Mouse (Mus musculus) G1E (cell line): Measurements from ENCODE around the gene Tbc1d32. TPM values are rescaled to one million over a fixed set of nuclear protein-coding genes. Genes with fewer than 3 reads are reported as not detected.
A peak's percentile ranks its signal among the peaks of the same experiment; 100 is the strongest.

Source experiments
- ATAC-seq: 2 replicates; pipeline ENCODE4 v1.8.0; 2016; ENCODE audit warnings: mild to moderate bottlenecking; ENCODE audit not compliant: insufficient number of reproducible peaks, poor library complexity, low FRiP score, severe bottlenecking; ENCODE audit errors: extremely low read depth
- DNase-seq: peaks from one replicate; pipeline ENCODE4 v3.0.0; 2012; ENCODE audit warnings: low spot score
- H3K27me3 ChIP-seq: 2 replicates; pipeline ENCODE4 v1.6.1; 2012; ENCODE audit warnings: mild to moderate bottlenecking, low read length, inconsistent platforms; ENCODE audit not compliant: insufficient read depth
- H3K36me3 ChIP-seq: replicated peaks from 2 replicates; pipeline ENCODE3; 2012; ENCODE audit warnings: mild to moderate bottlenecking, inconsistent platforms
- H3K4me1 ChIP-seq: 2 replicates; pipeline ENCODE4 v1.6.1; 2012; ENCODE audit warnings: low read depth, low read length, inconsistent platforms, mixed read lengths; ENCODE audit not compliant: insufficient read depth
- H3K4me3 ChIP-seq: 2 replicates; pipeline ENCODE4 v1.5.1; 2012; ENCODE audit warnings: low read depth, mild to moderate bottlenecking, inconsistent platforms, low read length, moderate library complexity, mixed read lengths
- H3K9me3 ChIP-seq: replicated peaks from 2 replicates; pipeline ENCODE4 v1.6.1; 2012; ENCODE audit warnings: inconsistent platforms
- CTCF ChIP-seq: IDR thresholded peaks from 2 replicates; pipeline ENCODE4 v1.5.1; 2012; ENCODE audit warnings: low read depth, low read length, inconsistent platforms, mixed read lengths
- GATA1 ChIP-seq: IDR thresholded peaks from 2 replicates; pipeline ENCODE4 v1.6.1; 2012; ENCODE audit warnings: borderline replicate concordance, low read length, inconsistent platforms, mixed read lengths
- GATA2 ChIP-seq: IDR thresholded peaks from 2 replicates; pipeline ENCODE4 v1.6.1; 2012; ENCODE audit warnings: low read depth, low read length, inconsistent platforms, borderline replicate concordance
- POLR2AphosphoS5 ChIP-seq: IDR thresholded peaks from 2 replicates; pipeline ENCODE4 v1.6.1; 2012; ENCODE audit warnings: low read depth, low read length, inconsistent platforms; ENCODE audit not compliant: insufficient replicate concordance
- TAL1 ChIP-seq: conservative IDR thresholded peaks from 2 replicates; pipeline ENCODE4 v1.6.1; 2012; ENCODE audit warnings: low read depth, low read length, inconsistent platforms, mixed read lengths
- polyA plus RNA-seq: library from polyadenylated mRNA; stranded (reverse); fragments of >175 nt; gene quantifications from 2 replicates; pipeline ENCODE4 v1.2.3, GENCODE M21; 2012
- total RNA-seq, 2 experiments: library from RNA; stranded (forward) in 1 of 2; stranded (reverse) in 1 of 2; fragments of 200-1000 nt in 1 of 2; fragments of >200 nt in 1 of 2; fragmentation: Nextera tagmentation in 1 of 2; gene quantifications; 2 replicates each; pipeline ENCODE4 v1.2.3; 2014 to 2017

Tbc1d32 gene
- total and polyA plus RNA-seq, 3 experiments = 0.08 to 4.4 (median 3.9) TPM

DNA sequence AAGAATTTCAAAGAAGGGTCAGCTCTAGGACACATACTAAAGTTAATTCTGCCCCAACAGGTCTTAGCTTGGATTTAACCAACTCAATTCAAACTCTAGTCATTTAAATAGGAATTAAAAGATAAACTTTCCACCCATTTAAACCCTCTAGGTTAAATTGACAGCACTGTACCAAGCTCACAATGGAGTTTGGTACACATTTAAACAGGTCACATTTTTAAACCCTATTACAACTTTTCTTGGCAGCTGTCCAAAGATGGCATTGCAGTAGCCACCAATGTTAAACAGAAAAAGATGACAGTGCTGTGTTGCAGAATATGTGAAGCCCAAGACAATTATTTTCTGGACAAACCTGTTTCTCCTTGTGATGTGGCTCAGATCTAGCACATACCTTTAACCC, 203.1 kb downstream of the Tbc1d32 start:
- no peak for ATAC-seq
- Histone ChIP-seq H3K4me1 (no peaks in the 10 kb centered on the region), H3K36me3 (no peaks in the 10 kb centered on the region), H3K4me3 (no peak overlapping the region), H3K27me3 (no peaks in the 10 kb centered on the region), H3K9me3 (no peaks in the 10 kb centered on the region)
- no peak for DNase-seq
- no peak for TF ChIP-seq TAL1
- TF ChIP-seq POLR2AphosphoS5 = no peak
- no peak for TF ChIP-seq GATA2
- no peak for TF ChIP-seq CTCF
- no peak for TF ChIP-seq GATA1

DNA sequence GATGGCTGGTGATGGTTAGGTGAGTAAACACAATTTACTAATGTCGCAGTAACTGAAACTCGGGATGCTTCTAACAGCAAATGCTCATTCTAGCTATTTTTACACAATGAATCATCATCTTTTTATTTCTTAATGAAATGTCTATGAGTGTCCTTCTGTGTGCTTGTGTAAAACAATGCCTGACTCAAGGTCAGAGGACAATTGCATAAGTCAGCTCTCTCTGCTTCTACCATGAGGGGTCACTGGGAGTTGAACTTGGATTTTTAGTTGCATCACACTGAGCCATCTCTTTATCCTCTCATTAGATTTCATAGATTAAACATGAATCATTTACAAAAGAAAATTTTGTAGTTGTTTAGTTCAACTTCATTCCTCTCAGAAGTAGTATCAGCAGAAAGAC, 203.9 kb downstream of the Tbc1d32 start:
- Histone ChIP-seq H3K4me1 (no peaks in the 10 kb centered on the region), H3K36me3 (no peaks in the 10 kb centered on the region), H3K9me3 (no peaks in the 10 kb centered on the region), H3K4me3 (no peak overlapping the region), H3K27me3 (no peaks in the 10 kb centered on the region)
- no peak for TF ChIP-seq TAL1
- TF ChIP-seq GATA1 = no peak
- TF ChIP-seq CTCF = no peak
- TF ChIP-seq POLR2AphosphoS5 = no peak
- no peak for TF ChIP-seq GATA2
- no peak for ATAC-seq
- DNase-seq = no peak

DNA sequence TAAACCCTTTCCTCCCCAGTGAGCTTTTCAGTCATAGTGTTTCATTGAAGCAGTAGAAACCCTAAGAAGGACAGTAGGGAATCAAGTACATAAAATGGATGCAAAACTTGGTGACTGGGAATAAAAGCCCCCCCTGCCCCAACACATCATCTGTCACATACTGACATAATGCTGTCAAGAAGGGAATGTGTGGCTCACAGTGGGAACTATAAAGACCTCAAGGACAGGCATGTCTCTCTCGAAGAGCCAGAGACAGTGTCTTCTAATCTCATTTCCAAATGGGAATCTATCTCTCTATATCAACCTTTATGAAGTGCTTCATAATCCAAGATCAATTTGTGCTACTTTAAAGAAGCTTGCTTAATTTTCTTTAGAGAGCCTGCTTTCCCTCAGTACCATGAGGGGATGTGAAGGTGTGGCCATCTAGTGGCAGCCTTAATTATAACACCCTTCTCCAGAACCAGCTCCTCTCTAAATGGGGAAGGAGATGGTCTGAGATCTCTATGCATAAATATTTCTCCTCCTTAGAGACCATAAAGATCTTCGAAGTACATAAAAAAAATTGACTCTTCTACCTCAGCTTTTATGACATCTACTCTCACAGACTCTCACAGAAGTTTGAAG, 248.5 kb downstream of the Tbc1d32 start:
- no peaks in the 10 kb centered on the region for H3K27me3 ChIP-seq
- no peaks in the 10 kb centered on the region for H3K36me3 ChIP-seq
- ATAC-seq (no peak), DNase-seq (peak; percentile 0)
- H3K4me1 ChIP-seq = no peaks in the 10 kb centered on the region
- no peak overlapping the region for H3K4me3 ChIP-seq
- H3K9me3 ChIP-seq = no peaks in the 10 kb centered on the region
- TF ChIP-seq GATA2 = no peak
- TF ChIP-seq GATA1 = no peak
- no peak for TF ChIP-seq TAL1
- no peak for TF ChIP-seq CTCF
- no peak for TF ChIP-seq POLR2AphosphoS5

DNA sequence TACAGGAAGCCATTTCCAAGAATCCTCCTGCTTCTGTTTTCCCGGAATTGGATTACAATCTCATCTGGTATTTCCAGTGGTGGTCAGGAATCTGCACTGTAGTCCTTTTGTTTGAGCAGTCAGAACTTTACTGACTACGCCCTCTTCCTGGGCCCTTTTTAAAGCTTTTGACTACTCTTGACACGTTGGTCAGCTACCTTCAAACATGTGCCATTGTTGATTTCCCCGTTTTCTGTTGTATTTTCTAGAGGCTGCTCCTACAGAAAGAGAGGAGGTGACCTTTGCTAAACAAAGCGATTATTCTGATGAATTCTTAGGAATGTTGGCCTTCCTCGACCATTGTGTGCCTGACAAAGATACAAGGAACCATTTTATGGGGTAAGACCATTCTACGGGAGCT, 250.5 kb downstream of the Tbc1d32 start:
- no peaks in the 10 kb centered on the region for H3K27me3 ChIP-seq
- no peaks in the 10 kb centered on the region for H3K9me3 ChIP-seq
- H3K4me3 ChIP-seq = no peak overlapping the region
- DNase-seq (no peak), ATAC-seq (no peak)
- TF ChIP-seq CTCF = no peak
- no peak for TF ChIP-seq GATA2
- no peak for TF ChIP-seq POLR2AphosphoS5
- TF ChIP-seq TAL1 = no peak
- no peak for TF ChIP-seq GATA1
- H3K4me1 ChIP-seq = no peaks in the 10 kb centered on the region
- H3K36me3 ChIP-seq = no peaks in the 10 kb centered on the region

Other genes with a start within 250 kb of the Tbc1d32 start
- gene Msl3l2, start 121.8 kb downstream of the Tbc1d32 start, total RNA-seq (2014; fragmentation: Nextera tagmentation) = not detected in 2 replicates
- not detected in 2 replicates for gene Msl3l2, start 121.8 kb downstream of the Tbc1d32 start, total RNA-seq (2017)
- not detected in 2 replicates for gene Msl3l2, start 121.8 kb downstream of the Tbc1d32 start, polyA plus RNA-seq
- not detected in 2 replicates for gene Gja1, start 148.6 kb upstream of the Tbc1d32 start, total RNA-seq (2014; fragmentation: Nextera tagmentation)
- gene Gja1, start 148.6 kb upstream of the Tbc1d32 start, total RNA-seq (2017) = 0.05 and 0.12 TPM in 2 replicates
- not detected in 2 replicates for gene Gja1, start 148.6 kb upstream of the Tbc1d32 start, polyA plus RNA-seq